Mouse (Mus musculus) layer of hippocampus, postnatal 25 days (tissue): ENCODE data around the gene Mdfi. TPM values are rescaled to one million over a fixed set of nuclear protein-coding genes. Genes with fewer than 3 reads are reported as not detected.
A peak's percentile ranks its signal among the peaks of the same experiment; 100 is the strongest.

ENCODE experiments used
- DNase-seq, 2 experiments: peaks; one replicate each; pipeline ENCODE4 v3.0.0; 2022; ENCODE audit warnings: mixed read lengths in 2 of 2, low spot score in 1 of 2; ENCODE audit errors: extremely low spot score in 1 of 2
- total RNA-seq, 2 experiments: library from RNA; stranded (reverse); gene quantifications; 2 replicates each; pipeline ENCODE4 v1.2.3; 2021

Gene Mdfi
- total RNA-seq, 2 experiments from 2014 or later, result 1.4 to 1.5 TPM

- DNase-seq, result no peak
Measured at GRCm38 (mm10) chr17:47805047-47805835, 29.2 kb downstream of the Mdfi start.

- DNase-seq, result no peak
Measured at GRCm38 (mm10) chr17:47803662-47804061, 30.8 kb downstream of the Mdfi start.

GRCm38 (mm10) chr17:47802806-47803205 is 31.7 kb downstream of the Mdfi start:
- no peak for DNase-seq

- DNase-seq, result no peak
Measured at GRCm38 (mm10) chr17:47797383-47797782, 37.1 kb downstream of the Mdfi start.

- DNase-seq, result no peak
Measured at GRCm38 (mm10) chr17:47796968-47797367, 37.5 kb downstream of the Mdfi start.

GRCm38 (mm10) chr17:47796156-47796816 is 38.2 kb downstream of the Mdfi start:
- no peak for DNase-seq

- DNase-seq, result peak in 1 of 2 experiments; percentile 33
Measured at GRCm38 (mm10) chr17:47795446-47795845, 39.0 kb downstream of the Mdfi start.

GRCm38 (mm10) chr17:47793377-47793776 is 41.1 kb downstream of the Mdfi start:
- DNase-seq, result peak; percentile 78 to 88

- DNase-seq, result peak; percentile 58
Measured at GRCm38 (mm10) chr17:47792098-47792863, 42.2 kb downstream of the Mdfi start.

GRCm38 (mm10) chr17:47788996-47789395 is 45.5 kb downstream of the Mdfi start:
- DNase-seq, result no peak

GRCm38 (mm10) chr17:47788306-47788705 is 46.2 kb downstream of the Mdfi start:
- DNase-seq, result no peak

GRCm38 (mm10) chr17:47787632-47788031 is 46.9 kb downstream of the Mdfi start:
- DNase-seq, result no peak

GRCm38 (mm10) chr17:47784411-47784810 is 50.1 kb downstream of the Mdfi start:
- DNase-seq, result no peak

- DNase-seq, result no peak
Measured at GRCm38 (mm10) chr17:47783445-47784223, 50.9 kb downstream of the Mdfi start.

GRCm38 (mm10) chr17:47782486-47782885 is 52.0 kb downstream of the Mdfi start:
- no peak for DNase-seq

- no peak for DNase-seq
Measured at GRCm38 (mm10) chr17:47780470-47780869, 54.0 kb downstream of the Mdfi start.

GRCm38 (mm10) chr17:47777141-47777540 is 57.4 kb downstream of the Mdfi start:
- no peak for DNase-seq

- DNase-seq, result no peak
Measured at GRCm38 (mm10) chr17:47773604-47774003, 60.9 kb downstream of the Mdfi start.

- DNase-seq, result no peak
Measured at GRCm38 (mm10) chr17:47769389-47770299, 64.8 kb downstream of the Mdfi start.
